In the genomic region with DNA sequence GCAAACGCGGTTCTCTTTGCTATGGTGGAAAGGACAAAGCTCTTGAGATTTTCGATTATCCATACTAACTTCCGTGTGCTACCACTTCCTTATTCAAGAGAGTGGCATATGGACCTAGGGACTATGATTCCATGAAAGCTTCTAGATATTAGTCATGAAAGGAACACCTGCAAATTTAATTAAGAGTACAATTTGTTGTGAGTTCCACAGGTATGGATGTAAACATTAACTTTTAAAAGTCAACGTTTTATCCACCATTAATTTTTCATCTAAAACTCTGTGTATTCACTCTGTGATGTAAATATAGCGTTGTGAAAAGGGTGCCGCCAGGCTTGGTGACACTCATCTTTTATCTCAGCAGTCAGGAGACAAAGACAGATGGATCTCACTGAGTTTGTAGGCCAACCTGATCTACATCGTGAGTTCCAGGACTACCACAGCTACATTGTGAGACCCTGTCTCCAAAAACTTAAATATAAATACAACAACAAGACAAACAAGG, we compare ENCODE assay signal across 8 mouse cellular contexts. TPM values are rescaled to one million over a fixed set of nuclear protein-coding genes. Genes with fewer than 3 reads are reported as not detected.
DNase-seq lines count a peak whose midpoint lies in the region; ATAC-seq and TF ChIP-seq lines count a peak whose summit lies in the region.

No protein-coding gene starts in this region.

- ATAC-seq in kidney, embryonic 16.5 days (ENCODE audit: low FRiP score, low TSS enrichment), result no peak
- ATAC-seq in intestine, embryonic 14.5 days (replicated peaks; ENCODE audit: low FRiP score, low TSS enrichment, low read depth), result no peak; the same call in 1 of the 2 replicates

- peaks cover 2% of the 10 kb centered on the region; the same call in 1 of the 2 replicates for H3K36me3 ChIP-seq in kidney, embryonic 16.5 days (ENCODE audit: insufficient read depth, low read length)
- peaks cover 11% of the 10 kb centered on the region; the same call in 1 of the 2 replicates for H3K36me3 ChIP-seq in intestine, embryonic 14.5 days (ENCODE audit: control insufficient read depth, insufficient read depth, low read length)
- H3K36me3 ChIP-seq in myocyte (ENCODE audit: control insufficient read depth, insufficient read depth), result peaks cover 16% of the 10 kb centered on the region

- H3K4me1 ChIP-seq in kidney, embryonic 16.5 days (ENCODE audit: insufficient read depth, low read length), result 0 out of 2 replicates have a peak, but pooled peaks cover 13% of the 10 kb centered on the region
- 0 out of 2 replicates have a peak, but pooled peaks cover 3% of the 10 kb centered on the region for H3K4me1 ChIP-seq in intestine, embryonic 14.5 days (replicated peaks; ENCODE audit: control insufficient read depth, insufficient read depth, low read length)

- TF ChIP-seq POLR2A in brain, embryonic 14.5 days (IDR thresholded peaks at IDR 0.05; ENCODE audit: borderline replicate concordance, extremely low read depth, insufficient read depth, insufficient read length, poor library complexity, severe bottlenecking), result no peak
- TF ChIP-seq POLR2A in myocyte (IDR thresholded peaks at IDR 0.05; ENCODE audit: insufficient read length, low read depth), result no peak

- no peak for TF ChIP-seq CTCF in brain, embryonic 14.5 days (IDR thresholded peaks at IDR 0.05; ENCODE audit: borderline replicate concordance, extremely low read depth, insufficient read depth, insufficient read length)

- DNase-seq in kidney, adult 9 months, result no peak
- DNase-seq in brain, embryonic 14.5 days (ENCODE audit: low read depth), result peak; percentile 1
- no peak for DNase-seq in intestine, embryonic 14.5 days (ENCODE audit: low spot score)
- no peak for DNase-seq in cerebellum, postnatal 14 days
- no peak for DNase-seq in cerebellum, adult 11 months
- DNase-seq in testis, postnatal 14 days (ENCODE audit: low spot score), result no peak

- H3K9ac ChIP-seq in kidney, embryonic 16.5 days (replicated peaks; ENCODE audit: low read length), result peak overlapping the region; percentile 77
- H3K9ac ChIP-seq in intestine, embryonic 14.5 days (ENCODE audit: low read length), result peak overlapping the region; percentile 80

- H3K9me3 ChIP-seq in kidney, embryonic 16.5 days (ENCODE audit: low read length), result no peaks in the 10 kb centered on the region
- no peaks in the 10 kb centered on the region for H3K9me3 ChIP-seq in intestine, embryonic 14.5 days (ENCODE audit: control insufficient read depth, low read length)

- H3K27me3 ChIP-seq in kidney, embryonic 16.5 days (ENCODE audit: insufficient read depth, low read length), result no peaks in the 10 kb centered on the region
- H3K27me3 ChIP-seq in intestine, embryonic 14.5 days (replicated peaks; ENCODE audit: control insufficient read depth, insufficient read depth, low read length), result no peaks in the 10 kb centered on the region
- no peaks in the 10 kb centered on the region for H3K27me3 ChIP-seq in myocyte (ENCODE audit: control insufficient read depth, insufficient read depth, insufficient read length)

- H3K79me2 ChIP-seq in myocyte (ENCODE audit: control insufficient read depth, insufficient read depth), result peaks cover 24% of the 10 kb centered on the region

- H3ac ChIP-seq in myocyte (ENCODE audit: control insufficient read depth, insufficient read length), result peak overlapping the region; percentile 4

- H3K4me3 ChIP-seq in kidney, embryonic 16.5 days (ENCODE audit: low read length), result peak overlapping the region; percentile 94
- H3K4me3 ChIP-seq in intestine, embryonic 14.5 days (ENCODE audit: low read depth, low read length), result peak overlapping the region; percentile 80
- peak overlapping the region; percentile 43 for H3K4me3 ChIP-seq in myocyte

- WGBS in kidney, embryonic 16.5 days, result 10% methylated on average over 8 of the region's 8 CpGs
- WGBS in intestine, embryonic 14.5 days, result 11% methylated on average over 8 of the region's 8 CpGs

- peak overlapping the region; percentile 54 for H3K4me2 ChIP-seq in kidney, embryonic 16.5 days (replicated peaks; ENCODE audit: low read depth, low read length)
- H3K4me2 ChIP-seq in intestine, embryonic 14.5 days (ENCODE audit: low read length), result peak overlapping the region; percentile 72
- H3K4me2 ChIP-seq in myocyte (ENCODE audit: low read depth), result peak overlapping the region; percentile 62

- H3K27ac ChIP-seq in kidney, embryonic 16.5 days (ENCODE audit: low read length), result 0 out of 2 replicates have a peak overlapping the region, but pooled peaks have one; percentile 88
- H3K27ac ChIP-seq in intestine, embryonic 14.5 days (ENCODE audit: low read depth), result peak overlapping the region; percentile 81

TF ChIP-seq in myocyte, 11 proteins besides CTCF, POLR2A, EP300 and RAD21:
- TF ChIP-seq TCF3 (IDR thresholded peaks at IDR 0.05; ENCODE audit: insufficient read length, low read depth) (no peak), MYOD1 (IDR thresholded peaks at IDR 0.05; ENCODE audit: control insufficient read depth in 1 of 3, insufficient read length in 2 of 3, low read depth in 2 of 3) (no peak), SRF (IDR thresholded peaks at IDR 0.05; ENCODE audit: control insufficient read depth, insufficient read length, low read depth) (no peak), MAX (IDR thresholded peaks at IDR 0.05; ENCODE audit: low read depth) (no peak), MYOG (IDR thresholded peaks at IDR 0.05; ENCODE audit: control insufficient read depth in 1 of 3, insufficient read depth in 1 of 3, insufficient read length in 2 of 3, low read depth in 2 of 3) (no peak), USF1 (IDR thresholded peaks at IDR 0.05; ENCODE audit: low read depth) (no peak), TCF12 (IDR thresholded peaks at IDR 0.05; ENCODE audit: insufficient read depth, poor library complexity, severe bottlenecking) (no peak)

RNA-seq across cellular contexts. Expression of a gene that starts 0.8 kb away (rescaled TPM):
- 11.4 and 12.3 TPM in 2 replicates for polyA plus RNA-seq in kidney, embryonic 16.5 days (2015; fragmentation: Nextera tagmentation; extraction: Ambion mirVana)
- 3.6 and 4.1 TPM in 2 replicates for polyA plus RNA-seq in brain, embryonic 14.5 days (2012; rRNA removed)
- polyA plus RNA-seq in intestine, embryonic 14.5 days (2014; fragmentation: Nextera tagmentation; extraction: Ambion mirVana), result 13.3 and 13.7 TPM in 2 replicates
- 1.5 TPM for polyA plus RNA-seq in myocyte (2012; fragmentation: generic; extraction: Trizol)

RNA-seq across cellular contexts. Expression of a gene that starts 39.4 kb away (rescaled TPM):
- polyA plus RNA-seq in kidney, embryonic 16.5 days (2015; fragmentation: Nextera tagmentation; extraction: Ambion mirVana), result 16.6 and 17.4 TPM in 2 replicates
- polyA plus RNA-seq in brain, embryonic 14.5 days (2012; rRNA removed), result 5.3 and 6.1 TPM in 2 replicates
- 14.3 and 16.5 TPM in 2 replicates for polyA plus RNA-seq in intestine, embryonic 14.5 days (2014; fragmentation: Nextera tagmentation; extraction: Ambion mirVana)
- polyA plus RNA-seq in myocyte (2012; fragmentation: generic; extraction: Trizol), result 1.5 TPM

RNA-seq across cellular contexts. Expression of a gene that starts 45.8 kb away (rescaled TPM):
- 4.9 and 5.2 TPM in 2 replicates for polyA plus RNA-seq in kidney, embryonic 16.5 days (2015; fragmentation: Nextera tagmentation; extraction: Ambion mirVana)
- 1.0 and 1.5 TPM in 2 replicates for polyA plus RNA-seq in brain, embryonic 14.5 days (2012; rRNA removed)
- 2.9 and 3.2 TPM in 2 replicates for polyA plus RNA-seq in intestine, embryonic 14.5 days (2014; fragmentation: Nextera tagmentation; extraction: Ambion mirVana)
- 1.9 TPM for polyA plus RNA-seq in myocyte (2012; fragmentation: generic; extraction: Trizol)

Comparison
In these comparisons a context has a peak if more than half of its experiments do, and no peak if none do; other contexts are left out.
1. H3K4me3 ChIP-seq: peak in every context shown above with its lines; median percentile 94 in kidney, embryonic 16.5 days; 80 in intestine, embryonic 14.5 days; 43 in myocyte.